Mouse (Mus musculus) liver, adult 2 months (tissue): ENCODE measurements at regions not wholly inside any gene's neighbourhood (a gene's known extent, or its start where the extent isn't known, plus 50 kb on each side); places are given as distances from the start of the nearest gene placed in this dataset.

ENCODE experiments used
- DNase-seq: peaks from one replicate; pipeline ENCODE4 v3.0.0-alpha.2; 2011; ENCODE audit warnings: low read depth, low spot score; ENCODE audit errors: extremely low read depth
- H3K27ac ChIP-seq: fragments of 200-500 bp; replicated peaks from 2 replicates; pipeline ENCODE4 v1.5.1; 2012; ENCODE audit warnings: low read depth, mild to moderate bottlenecking, control low read depth, inconsistent platforms, low read length; ENCODE audit not compliant: insufficient read depth
- H3K27me3 ChIP-seq: fragments of 200-500 bp; 2 replicates; pipeline ENCODE4 v1.6.1; 2012; ENCODE audit warnings: mild to moderate bottlenecking, moderate library complexity, low read length, inconsistent platforms; ENCODE audit not compliant: control insufficient read depth, insufficient read depth
- H3K36me3 ChIP-seq: fragments of 200-500 bp; 2 replicates; pipeline ENCODE4 v1.6.1; 2012; ENCODE audit warnings: low read length, inconsistent platforms; ENCODE audit not compliant: control insufficient read depth, insufficient read depth
- H3K4me1 ChIP-seq: fragments of 200-500 bp; 2 replicates; pipeline ENCODE4 v1.6.1; 2011; ENCODE audit warnings: low read length; ENCODE audit not compliant: control insufficient read depth, insufficient read depth
- H3K4me3 ChIP-seq: fragments of 200-500 bp; 2 replicates; pipeline ENCODE4 v1.5.1; 2011; ENCODE audit warnings: low read depth, mild to moderate bottlenecking, control low read depth, low read length, moderate library complexity; ENCODE audit not compliant: insufficient read depth
- H3K79me2 ChIP-seq: fragments of 200-500 bp; 2 replicates; pipeline ENCODE4 v1.6.1; 2012; ENCODE audit warnings: inconsistent platforms, mild to moderate bottlenecking, low read length, moderate library complexity; ENCODE audit not compliant: control insufficient read depth, insufficient read depth
- H3K9ac ChIP-seq: fragments of 200-500 bp; 2 replicates; pipeline ENCODE4 v1.6.1; 2012; ENCODE audit warnings: low read depth, mild to moderate bottlenecking, control low read depth, inconsistent platforms, low read length
- CTCF ChIP-seq: fragments of 200-500 bp; IDR thresholded peaks from 2 replicates; pipeline ENCODE4 v1.5.1; 2011; ENCODE audit warnings: low read depth, low read length, control low read depth
- POLR2A ChIP-seq: fragments of 200-500 bp; IDR thresholded peaks from 2 replicates; pipeline ENCODE4 v1.6.1; 2011; ENCODE audit warnings: low read length, control low read depth; ENCODE audit not compliant: insufficient read depth; ENCODE audit errors: extremely low read depth
- WGBS: fragments of 180-500 bp; shearing (Covaris S2); methylation state at CpG from one replicate; pipeline ENCODE4 v1.1.7; 2018; 5-methylcytosine and 5-hydroxymethylcytosine counted together

- no peaks in the 10 kb centered on the region for H3K79me2 ChIP-seq
- H3K36me3 ChIP-seq, result no peaks in the 10 kb centered on the region
- DNase-seq, result no peak
- no peaks in the 10 kb centered on the region for H3K27me3 ChIP-seq
- 77% methylated on average over 7 of the region's 7 CpGs for WGBS
- no peaks in the 10 kb centered on the region for H3K4me1 ChIP-seq
- no peak overlapping the region for H3K27ac ChIP-seq
- TF ChIP-seq CTCF (no peak), POLR2A (no peak)
- H3K9ac ChIP-seq, result no peak overlapping the region
- no peak overlapping the region for H3K4me3 ChIP-seq
These were observed 67.3 kb downstream of the Mgst1 start for GRCm38 (mm10) chr6:138207293-138207844.

- Histone ChIP-seq H3K4me3 (no peak overlapping the region), H3K27me3 (no peaks in the 10 kb centered on the region), H3K4me1 (no peaks in the 10 kb centered on the region), H3K79me2 (no peaks in the 10 kb centered on the region), H3K36me3 (no peaks in the 10 kb centered on the region), H3K9ac (no peak overlapping the region), H3K27ac (no peak overlapping the region)
- DNase-seq, result no peak
- TF ChIP-seq CTCF (no peak), POLR2A (no peak)
These were observed 75.1 kb downstream of the Mgst1 start for GRCm38 (mm10) chr6:138215189-138215588.

- H3K79me2 ChIP-seq, result no peaks in the 10 kb centered on the region
- no peaks in the 10 kb centered on the region for H3K4me1 ChIP-seq
- H3K4me3 ChIP-seq, result no peak overlapping the region
- H3K27ac ChIP-seq, result no peak overlapping the region
- no peaks in the 10 kb centered on the region for H3K36me3 ChIP-seq
- no peak for DNase-seq
- no peaks in the 10 kb centered on the region for H3K27me3 ChIP-seq
- no peak for TF ChIP-seq CTCF
- TF ChIP-seq POLR2A, result no peak
- 39% methylated on average over 4 of the region's 4 CpGs for WGBS
- no peak overlapping the region for H3K9ac ChIP-seq
These were observed 92.3 kb downstream of the Mgst1 start for GRCm38 (mm10) chr6:138232403-138232802.

GRCm38 (mm10) chr6:138242837-138243236 is 102.7 kb downstream of the Mgst1 start:
- no peak for DNase-seq
- TF ChIP-seq CTCF (no peak), POLR2A (no peak)
- Histone ChIP-seq H3K79me2 (no peaks in the 10 kb centered on the region), H3K4me1 (peaks cover 2% of the 10 kb centered on the region; the same call in 1 of the 2 replicates), H3K9ac (no peak overlapping the region), H3K36me3 (no peaks in the 10 kb centered on the region), H3K27me3 (no peaks in the 10 kb centered on the region), H3K4me3 (no peak overlapping the region), H3K27ac (no peak overlapping the region)
- 80% methylated on average over 1 of the region's 1 CpGs for WGBS

GRCm38 (mm10) chr6:138266668-138267067 is 126.6 kb downstream of the Mgst1 start:
- Histone ChIP-seq H3K9ac (no peak overlapping the region), H3K4me1 (peaks cover 3% of the 10 kb centered on the region; the same call in 1 of the 2 replicates), H3K27ac (no peak overlapping the region), H3K27me3 (no peaks in the 10 kb centered on the region), H3K4me3 (no peak overlapping the region), H3K36me3 (no peaks in the 10 kb centered on the region), H3K79me2 (no peaks in the 10 kb centered on the region)
- DNase-seq, result peak; percentile 60
- 30% methylated on average over 3 of the region's 3 CpGs for WGBS
- TF ChIP-seq CTCF (no peak), POLR2A (no peak)
